Mouse (Mus musculus) small intestine, adult 2 months (tissue): ENCODE measurements around the gene Hapln2. TPM values are rescaled to one million over a fixed set of nuclear protein-coding genes. Genes with fewer than 3 reads are reported as not detected.

Experiments
- H3K27ac ChIP-seq: fragments of 200-500 bp; 2 replicates; pipeline ENCODE4 v1.5.1; 2012; ENCODE audit warnings: low read depth, low read length, control low read depth, inconsistent platforms; ENCODE audit not compliant: insufficient read depth
- H3K27me3 ChIP-seq: fragments of 200-500 bp; 2 replicates; pipeline ENCODE4 v1.6.1; 2012; ENCODE audit warnings: mild to moderate bottlenecking, moderate library complexity, low read length, inconsistent platforms; ENCODE audit not compliant: control insufficient read depth, insufficient read depth
- H3K36me3 ChIP-seq: fragments of 200-500 bp; 2 replicates; pipeline ENCODE4 v1.6.1; 2012; ENCODE audit warnings: mild to moderate bottlenecking, low read length, control low read depth, inconsistent platforms; ENCODE audit not compliant: control insufficient read depth, insufficient read depth
- H3K4me1 ChIP-seq: fragments of 200-500 bp; 2 replicates; pipeline ENCODE4 v1.6.1; 2012; ENCODE audit warnings: low read length, inconsistent platforms, mixed read lengths; ENCODE audit not compliant: control insufficient read depth, insufficient read depth, insufficient read length
- H3K4me3 ChIP-seq: fragments of 200-500 bp; 2 replicates; pipeline ENCODE4 v1.5.1; 2012; ENCODE audit warnings: low read depth, mild to moderate bottlenecking, control low read depth, inconsistent platforms, low read length, moderate library complexity
- CTCF ChIP-seq: fragments of 200-500 bp; IDR thresholded peaks from 2 replicates; pipeline ENCODE4 v1.5.1; 2012; ENCODE audit warnings: low read depth, mild to moderate bottlenecking, control low read depth, inconsistent platforms, low read length, moderate library complexity, mixed read lengths; ENCODE audit not compliant: insufficient replicate concordance, insufficient read length; ENCODE audit errors: extremely low read depth
- POLR2A ChIP-seq: fragments of 200-500 bp; IDR thresholded peaks from 2 replicates; pipeline ENCODE4 v1.6.1; 2012; ENCODE audit warnings: low read depth, mild to moderate bottlenecking, control low read depth, inconsistent platforms, low read length, moderate library complexity
- WGBS: fragments of 180-500 bp; shearing (Covaris S2); methylation state at CpG from one replicate; pipeline ENCODE4 v1.1.7; 2018; 5-methylcytosine and 5-hydroxymethylcytosine counted together
- polyA plus RNA-seq: library from polyadenylated mRNA; depleted of rRNA; stranded (reverse); fragments of >200 nt; gene quantifications from 2 replicates; pipeline ENCODE4 v1.2.3, GENCODE M21; 2012

Gene Hapln2
- polyA plus RNA-seq, 1 experiment: not detected

GRCm38 (mm10) chr3:88002291-88002976 lies 24.9 kb downstream of the Hapln2 start:
- no peaks in the 10 kb centered on the region for H3K4me1 ChIP-seq
- WGBS: 5% methylated on average over 17 of the region's 17 CpGs
- no peak overlapping the region for H3K4me3 ChIP-seq
- TF ChIP-seq CTCF (no peak), POLR2A (no peak)
- peaks cover 50% of the 10 kb centered on the region for H3K27me3 ChIP-seq
- H3K27ac ChIP-seq: no peak overlapping the region
- no peaks in the 10 kb centered on the region for H3K36me3 ChIP-seq

DNA sequence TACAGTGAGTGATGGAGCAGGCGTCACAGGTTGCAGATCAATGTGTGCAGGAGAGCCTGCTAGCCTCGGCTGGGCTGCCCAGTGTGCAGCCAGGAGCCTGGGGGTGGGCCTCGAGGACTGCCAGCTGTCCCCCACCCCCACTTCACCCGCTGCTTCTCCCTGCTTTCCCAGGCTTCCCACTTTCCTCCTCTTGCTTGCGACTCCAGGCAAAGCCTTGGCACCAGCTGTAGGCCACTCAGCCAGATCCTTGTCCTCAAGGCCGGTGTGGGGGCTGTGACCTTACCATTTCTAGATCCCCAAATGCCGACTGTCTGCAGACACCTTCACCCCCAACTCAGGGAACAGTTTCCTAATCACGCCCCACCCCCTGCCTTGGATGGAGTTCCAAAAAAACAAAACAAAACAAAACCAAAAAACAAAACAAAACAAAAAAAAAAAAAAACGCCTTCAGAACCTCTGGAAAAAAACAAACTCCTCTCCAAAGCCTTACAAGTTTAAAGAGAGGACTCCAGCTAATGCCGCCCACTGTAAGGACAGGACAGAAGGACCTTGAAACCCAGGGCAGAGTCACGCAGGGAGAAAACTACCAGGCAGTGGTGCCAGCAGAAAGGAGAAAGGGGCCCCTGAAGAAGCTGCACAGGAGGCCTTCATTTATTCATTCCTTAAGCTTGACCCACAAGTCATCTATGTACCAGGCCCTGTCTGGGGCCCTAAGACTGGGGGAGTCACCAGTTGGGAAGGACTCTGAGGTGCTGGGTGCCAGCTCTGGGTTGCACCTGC lies 26.4 kb downstream of the Hapln2 start:
- H3K4me3 ChIP-seq: no peak overlapping the region
- H3K27ac ChIP-seq: no peak overlapping the region
- peaks cover 64% of the 10 kb centered on the region for H3K27me3 ChIP-seq
- peaks cover 5% of the 10 kb centered on the region for H3K4me1 ChIP-seq
- H3K36me3 ChIP-seq: no peaks in the 10 kb centered on the region
- no peak for TF ChIP-seq CTCF
- no peak for TF ChIP-seq POLR2A
- 21% methylated on average over 11 of the region's 11 CpGs for WGBS

DNA sequence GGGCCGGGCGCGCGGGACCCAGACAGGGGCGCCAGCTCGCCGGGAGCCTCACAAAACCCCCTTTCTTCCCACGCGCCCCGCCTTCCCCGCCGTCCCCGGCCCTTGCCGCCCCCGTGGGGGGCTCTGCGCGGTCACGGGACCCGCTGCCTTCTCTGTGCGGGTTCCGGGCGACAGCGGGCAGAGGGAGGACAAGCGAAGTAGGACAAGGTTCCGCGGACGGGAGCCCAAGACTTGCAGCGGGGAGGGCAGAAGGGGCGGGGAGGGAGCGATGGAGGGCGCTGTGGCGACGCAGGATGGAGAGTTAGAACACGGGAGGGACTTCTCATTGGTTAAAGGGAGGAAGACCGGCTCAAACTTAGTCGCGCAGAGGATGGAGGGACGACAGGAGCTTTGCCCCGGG lies 27.2 kb downstream of the Hapln2 start, which contains the start of gene Bcan:
TSS of gene Bcan (minus strand) at position 50 of the 400 bp plus-strand sequence.
- Histone ChIP-seq H3K4me1 (peaks cover 5% of the 10 kb centered on the region), H3K27ac (no peak within 1 kb of the TSS), H3K4me3 (no peak within 1 kb of the TSS; the same call in 1 of the 2 replicates), H3K27me3 (peaks cover 70% of the 10 kb centered on the region), H3K36me3 (no peaks in the 10 kb centered on the region)
- WGBS: 2% methylated on average over 39 of the region's 39 CpGs
- TF ChIP-seq POLR2A (no peak), CTCF (no peak)

- no peaks in the 10 kb centered on the region for H3K36me3 ChIP-seq
- peaks cover 5% of the 10 kb centered on the region for H3K4me1 ChIP-seq
- peaks cover 70% of the 10 kb centered on the region for H3K27me3 ChIP-seq
- H3K27ac ChIP-seq: no peak overlapping the region
- TF ChIP-seq POLR2A: no peak
- no peak for TF ChIP-seq CTCF
- no peak overlapping the region; the same call in 1 of the 2 replicates for H3K4me3 ChIP-seq
- 2% methylated on average over 38 of the region's 38 CpGs for WGBS
Observed at GRCm38 (mm10) chr3:87999243-87999895, 28.0 kb downstream of the Hapln2 start.

GRCm38 (mm10) chr3:87998747-87999146 lies 28.6 kb downstream of the Hapln2 start:
- no peaks in the 10 kb centered on the region for H3K36me3 ChIP-seq
- peaks cover 5% of the 10 kb centered on the region for H3K4me1 ChIP-seq
- WGBS: 10% methylated on average over 7 of the region's 7 CpGs
- TF ChIP-seq CTCF (no peak), POLR2A (no peak)
- H3K4me3 ChIP-seq: no peak overlapping the region
- H3K27ac ChIP-seq: no peak overlapping the region
- H3K27me3 ChIP-seq: peaks cover 70% of the 10 kb centered on the region

DNA sequence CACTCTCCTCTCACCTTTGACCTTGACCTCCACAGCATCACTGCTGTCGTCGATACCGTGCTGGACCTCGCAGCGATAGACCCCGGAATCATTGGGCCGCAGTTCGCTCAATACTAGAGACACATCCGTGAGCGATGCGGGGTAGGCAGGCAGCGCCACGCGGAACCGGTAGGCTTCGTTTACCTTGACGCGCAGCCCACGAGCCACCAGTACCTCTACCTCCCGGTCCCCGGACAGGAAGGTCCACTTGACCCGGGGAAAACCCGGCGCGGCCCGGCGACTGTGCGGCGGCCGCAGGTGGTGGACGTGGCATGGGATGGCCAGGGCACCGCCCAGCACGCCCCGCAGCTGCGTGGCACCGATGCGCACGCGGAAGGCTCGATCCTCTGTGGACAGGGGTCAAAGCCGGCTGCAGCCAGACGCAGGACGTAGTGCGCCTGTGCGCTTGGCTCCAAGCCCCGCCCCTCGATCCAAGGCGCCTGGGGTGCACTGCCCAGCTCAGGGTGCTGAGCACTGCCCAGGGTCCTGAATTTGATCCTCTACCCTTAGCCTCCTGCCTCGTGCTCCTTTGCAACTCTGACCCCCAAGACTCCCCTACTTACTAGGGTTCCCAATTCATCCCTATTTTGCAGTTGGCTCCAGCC lies 30.3 kb downstream of the Hapln2 start:
- Histone ChIP-seq H3K4me3 (peak overlapping the region; percentile 44), H3K36me3 (no peaks in the 10 kb centered on the region), H3K27ac (no peak overlapping the region), H3K4me1 (peaks cover 5% of the 10 kb centered on the region), H3K27me3 (peaks cover 64% of the 10 kb centered on the region)
- WGBS: 2% methylated on average over 49 of the region's 49 CpGs
- TF ChIP-seq POLR2A: no peak
- TF ChIP-seq CTCF: no peak

GRCm38 (mm10) chr3:87996401-87996800 lies 31.0 kb downstream of the Hapln2 start:
- TF ChIP-seq CTCF: no peak
- TF ChIP-seq POLR2A: no peak
- WGBS: 6% methylated on average over 15 of the region's 15 CpGs
- Histone ChIP-seq H3K36me3 (no peaks in the 10 kb centered on the region), H3K4me1 (peaks cover 5% of the 10 kb centered on the region), H3K27me3 (peaks cover 57% of the 10 kb centered on the region), H3K4me3 (no peak overlapping the region), H3K27ac (no peak overlapping the region)
